Mouse (Mus musculus): ENCODE measurements around the gene Babam2.

DNA sequence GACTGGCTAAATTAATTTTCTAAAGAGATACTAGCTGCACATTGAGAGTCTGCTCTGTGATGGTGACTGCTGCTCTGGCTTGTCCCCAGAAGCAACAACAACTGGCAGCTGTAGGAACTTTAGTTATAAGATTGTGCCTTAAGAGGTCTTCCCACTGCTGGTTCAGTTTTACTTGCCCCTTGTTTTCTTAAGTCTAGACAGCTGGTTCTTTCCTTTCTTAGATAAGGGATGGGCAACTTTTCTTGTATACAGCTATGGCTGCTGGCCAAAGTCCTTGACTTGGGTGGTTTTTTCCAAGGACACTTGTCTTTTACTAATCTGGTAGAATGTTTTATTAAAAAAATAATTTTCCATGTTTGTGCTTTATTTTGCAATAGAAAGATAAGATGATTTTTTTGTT is 151.5 kb downstream of the Babam2 start:
- no peak for TF ChIP-seq CTCF (IDR thresholded peaks at IDR 0.05; ENCODE audit: borderline replicate concordance, extremely low read depth, insufficient read depth, insufficient read length)
- TF ChIP-seq POLR2A (IDR thresholded peaks at IDR 0.05; ENCODE audit: borderline replicate concordance, extremely low read depth, insufficient read depth, insufficient read length, poor library complexity, severe bottlenecking) = no peak

All from brain, embryonic 14.5 days (tissue).